Mouse (Mus musculus): ENCODE results near the gene Aldh1l2.
"Not testable (repeated sequence)": the region's sequence is repeated elsewhere in the genome, so short reads cannot be mapped to it uniquely, and the experiment has no call there.

Aldh1l2 gene

GRCm38 (mm10) chr10:83533910-83534283, at the start of gene Aldh1l2:
Aldh1l2 (minus strand) TSS chr10:83534140.
- DNase-seq, result peak; percentile 42

DNA sequence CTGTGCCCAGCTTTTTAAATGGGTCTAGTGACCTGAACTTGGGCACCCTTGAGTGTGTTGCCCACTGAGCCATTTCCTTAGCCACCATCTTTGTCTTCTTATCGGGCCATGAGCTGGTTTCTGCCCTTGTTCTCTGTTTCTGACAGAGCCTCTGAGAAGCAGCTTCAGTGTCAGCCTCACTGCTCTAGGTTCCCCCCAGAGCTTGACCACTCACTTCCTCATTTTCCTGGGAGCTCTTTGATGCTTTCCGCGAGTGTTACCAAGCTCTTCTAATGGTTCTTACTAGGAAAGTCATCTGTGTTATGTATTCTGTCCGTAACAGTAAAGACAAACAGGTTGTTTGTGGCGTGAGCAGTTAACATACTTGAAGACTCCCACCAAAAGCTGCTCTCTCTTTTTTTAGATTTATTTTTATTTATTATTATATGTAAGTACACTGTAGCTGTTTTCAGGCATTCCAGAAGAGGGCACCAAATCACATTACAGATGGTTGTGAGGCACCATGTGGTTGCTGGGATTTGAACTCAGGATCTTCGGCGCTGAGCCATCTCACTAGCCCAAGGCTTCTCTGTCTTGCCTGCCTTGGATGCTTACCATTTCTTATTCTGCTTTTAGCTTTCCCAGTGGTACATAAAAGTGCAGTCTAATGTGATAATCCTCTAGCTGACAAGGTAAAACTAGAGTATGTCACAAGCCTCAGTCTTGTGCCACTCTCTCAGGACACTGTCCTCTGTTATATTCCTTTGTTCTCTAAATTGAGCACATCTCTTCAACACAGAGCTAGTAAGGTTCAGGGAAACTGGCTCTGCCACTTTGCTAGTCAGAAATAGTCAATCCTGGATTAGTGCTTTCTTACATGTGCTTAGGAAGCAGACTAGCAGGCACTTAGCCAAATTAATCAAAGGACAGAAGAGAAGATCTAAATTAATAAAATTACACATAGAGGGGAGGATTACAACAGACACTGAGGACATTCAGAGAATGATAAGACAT, 31.8 kb upstream of the Aldh1l2 start:
- DNase-seq, result no peak

DNA sequence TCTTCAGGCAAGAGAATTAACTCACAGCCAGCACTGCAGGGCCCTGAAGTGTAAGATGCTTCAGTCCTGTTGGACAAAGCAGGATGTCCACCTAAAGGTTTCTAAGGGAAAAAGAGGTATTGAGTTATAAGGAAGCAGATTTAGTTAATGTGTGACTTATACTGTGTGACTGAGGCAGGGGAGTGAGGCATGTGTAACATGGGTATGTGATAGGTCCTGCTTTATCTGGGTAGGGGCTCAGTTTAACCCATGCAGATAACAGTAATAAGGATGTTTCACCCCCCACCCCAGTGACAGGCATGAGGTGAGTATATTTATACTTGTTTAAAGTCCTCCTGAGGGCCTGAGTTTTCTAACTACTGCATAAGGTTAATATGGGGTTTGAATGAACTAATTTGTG, 29.1 kb upstream of the Aldh1l2 start:
- DNase-seq, result no peak

GRCm38 (mm10) chr10:83545341-83545740, 11.4 kb upstream of the Aldh1l2 start:
- DNase-seq, result no peak

- no peak for DNase-seq
These were observed 10.2 kb upstream of the Aldh1l2 start for GRCm38 (mm10) chr10:83544103-83544479.

- DNase-seq, result peak; percentile 98
These were observed 9.6 kb upstream of the Aldh1l2 start, which contains the start of gene Washc4 for GRCm38 (mm10) chr10:83543439-83544102. Washc4 (plus strand) TSS chr10:83543752.

DNA sequence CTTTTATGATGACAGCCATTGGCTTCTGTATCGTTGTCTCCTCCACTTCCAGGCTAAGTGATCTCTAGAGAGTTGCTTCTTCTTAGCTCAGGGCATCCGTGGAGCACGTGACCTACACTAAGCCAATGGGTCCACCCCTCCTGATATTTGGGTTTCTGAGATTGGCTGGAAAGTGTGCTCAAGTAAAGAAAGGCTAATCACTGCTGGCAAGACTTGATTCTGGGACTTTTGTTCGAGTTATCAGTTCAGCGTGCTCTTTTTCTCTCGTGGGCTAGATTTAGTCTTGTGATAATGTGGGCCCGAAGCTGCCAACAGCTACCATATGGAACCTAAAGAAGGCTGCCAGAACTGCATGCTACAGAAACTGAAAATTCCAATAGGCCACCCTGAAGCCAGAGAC, 8.3 kb upstream of the Aldh1l2 start:
- DNase-seq, result peak; percentile 27

DNA sequence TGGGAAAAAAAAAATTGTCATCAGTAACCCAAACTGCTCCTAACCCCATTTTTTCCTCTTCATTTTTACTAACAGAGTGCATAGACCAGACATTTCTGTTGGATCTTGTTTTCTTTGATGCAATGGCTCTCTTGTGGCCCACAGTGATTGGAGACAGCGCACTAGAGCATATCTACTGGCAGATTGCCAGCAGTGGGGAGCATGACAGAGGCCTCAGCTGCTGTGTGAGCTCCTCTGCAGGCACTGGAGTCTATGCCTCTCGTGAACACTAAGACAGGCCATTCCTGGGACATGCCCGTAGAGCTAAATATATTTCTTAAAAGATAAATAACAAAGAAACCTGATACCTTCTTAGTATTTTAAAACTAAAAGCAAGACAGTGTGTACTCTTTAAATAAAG, 6.2 kb upstream of the Aldh1l2 start:
- no peak for DNase-seq

GRCm38 (mm10) chr10:83539311-83539980, 5.5 kb upstream of the Aldh1l2 start:
- DNase-seq, result no peak

DNA sequence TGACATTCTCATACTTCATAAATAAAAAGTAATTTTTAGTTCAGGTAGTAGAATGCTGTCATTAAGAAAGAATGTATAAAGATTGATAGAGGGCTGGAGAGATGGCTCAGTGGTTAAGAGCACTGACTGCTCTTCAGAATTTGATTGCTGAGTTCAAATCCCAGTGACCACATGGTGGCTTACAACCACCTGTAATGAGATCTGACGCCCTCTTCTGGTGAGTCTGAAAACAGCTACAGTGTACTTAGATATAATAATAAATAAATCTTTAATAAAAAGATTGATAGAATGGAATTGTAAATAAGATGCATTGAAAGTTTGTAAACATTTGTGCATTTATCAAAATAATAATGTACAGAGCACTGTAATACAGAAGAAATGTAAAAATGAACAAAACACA, 2.5 kb upstream of the Aldh1l2 start:
- DNase-seq, result no peak

DNA sequence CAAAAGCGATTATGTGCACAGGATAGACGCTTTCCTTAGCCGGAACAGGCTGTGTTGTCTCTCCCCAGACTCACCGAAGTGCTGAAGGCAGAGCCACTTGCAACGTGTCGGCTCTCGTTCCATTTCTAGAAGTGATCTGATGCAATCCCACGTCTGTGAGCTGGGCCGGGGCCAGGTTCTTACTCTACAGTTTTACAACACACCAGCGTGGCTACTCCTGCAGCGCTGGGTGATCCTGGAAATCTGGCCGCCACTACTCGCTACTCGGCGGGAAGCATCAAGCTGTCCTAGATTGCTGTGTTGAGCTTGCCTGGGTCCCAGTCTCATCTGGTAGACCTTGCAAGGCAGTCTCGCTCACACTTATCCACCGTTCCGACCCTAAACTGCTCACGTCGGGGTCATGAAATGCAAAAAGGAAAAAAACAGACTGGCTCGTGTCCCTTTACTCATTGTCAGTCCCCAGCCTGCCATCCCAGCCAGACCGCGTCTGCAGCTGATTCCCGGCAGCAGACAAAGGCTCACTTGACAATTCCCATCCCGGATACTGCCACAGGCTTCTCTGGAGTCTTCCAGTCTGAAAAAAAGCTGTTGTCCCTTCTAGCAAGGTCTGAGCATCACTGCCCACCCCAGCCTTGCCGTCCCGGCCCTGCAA, 556 bp downstream of the Aldh1l2 start:
- DNase-seq, result peak; percentile 73

DNA sequence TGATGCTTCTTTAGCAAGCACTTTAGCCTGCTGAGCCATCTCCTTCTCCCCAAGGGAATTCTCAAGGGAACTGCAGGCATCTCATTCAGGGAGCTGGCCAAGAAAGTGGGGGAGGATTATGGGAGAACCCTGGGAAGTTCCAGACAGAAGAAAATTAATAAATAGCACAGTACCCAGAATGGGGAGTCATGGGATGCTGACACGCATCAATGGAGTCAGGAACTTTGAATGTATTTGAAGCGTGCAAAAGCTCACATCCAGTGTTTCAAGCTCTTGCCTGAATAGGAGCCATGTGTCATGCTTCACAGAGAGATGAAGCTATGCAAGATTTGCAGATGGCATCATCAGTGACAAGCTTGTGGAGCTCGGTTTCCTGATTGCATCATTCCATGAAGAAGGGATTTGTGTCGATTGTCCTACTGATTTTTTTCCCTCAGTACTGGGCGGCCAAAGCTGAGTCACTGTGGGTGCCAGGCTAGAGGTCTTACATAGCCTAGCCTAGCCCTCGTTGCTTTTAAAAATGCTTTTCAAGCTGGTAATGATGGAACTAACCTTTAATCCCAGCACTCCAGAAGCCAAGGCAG, 3.5 kb downstream of the Aldh1l2 start:
- DNase-seq, result no peak

- not testable (repeated sequence) for DNase-seq
These were observed 9.7 kb downstream of the Aldh1l2 start for GRCm38 (mm10) chr10:83524238-83524637.

GRCm38 (mm10) chr10:83520990-83521389, 12.9 kb downstream of the Aldh1l2 start:
- DNase-seq, result no peak

DNA sequence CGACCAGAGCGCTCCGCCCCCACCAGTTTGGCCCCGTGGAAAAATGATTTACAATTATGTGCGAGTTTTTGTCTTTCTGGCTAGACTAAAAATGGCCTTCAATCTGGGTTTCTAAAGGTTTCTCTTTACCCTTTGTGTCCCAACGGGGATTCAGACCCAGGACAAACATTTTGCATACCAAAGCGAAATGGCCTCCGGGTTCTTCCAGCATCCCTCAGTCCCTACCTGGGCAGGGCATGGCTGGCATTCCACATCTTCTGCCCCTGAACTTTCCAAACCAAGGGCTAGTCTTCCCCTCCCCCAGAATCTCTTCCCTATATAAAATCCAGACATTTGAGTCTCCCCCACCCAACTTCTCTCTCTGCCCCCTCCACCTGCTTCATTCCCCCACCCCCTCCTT, 20.2 kb downstream of the Aldh1l2 start:
- DNase-seq, result no peak

DNA sequence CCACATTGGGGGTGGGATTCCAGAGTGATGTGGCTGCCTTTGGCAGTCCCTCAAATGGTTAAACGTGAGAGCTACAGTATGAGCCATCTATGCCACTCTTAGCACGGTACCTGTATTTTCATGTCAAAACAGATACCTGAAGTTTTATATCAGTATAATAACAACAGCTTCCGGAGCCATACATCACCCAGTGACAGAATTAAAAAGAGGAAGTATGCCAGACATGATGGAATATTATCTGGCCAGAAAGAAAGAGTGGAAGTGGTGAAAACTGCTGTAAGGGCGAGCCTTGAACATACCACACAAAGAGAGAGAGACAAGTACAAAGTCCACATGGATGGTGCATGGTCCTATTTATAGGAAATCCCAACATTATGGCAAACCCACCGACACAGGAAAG, 22.6 kb downstream of the Aldh1l2 start:
- DNase-seq, result no peak

GRCm38 (mm10) chr10:83508962-83509660, 24.8 kb downstream of the Aldh1l2 start:
- no peak for DNase-seq

GRCm38 (mm10) chr10:83497321-83497720, 36.6 kb downstream of the Aldh1l2 start:
- no peak for DNase-seq

- DNase-seq, result no peak
These were observed 43.4 kb downstream of the Aldh1l2 start for GRCm38 (mm10) chr10:83490506-83490905.

DNA sequence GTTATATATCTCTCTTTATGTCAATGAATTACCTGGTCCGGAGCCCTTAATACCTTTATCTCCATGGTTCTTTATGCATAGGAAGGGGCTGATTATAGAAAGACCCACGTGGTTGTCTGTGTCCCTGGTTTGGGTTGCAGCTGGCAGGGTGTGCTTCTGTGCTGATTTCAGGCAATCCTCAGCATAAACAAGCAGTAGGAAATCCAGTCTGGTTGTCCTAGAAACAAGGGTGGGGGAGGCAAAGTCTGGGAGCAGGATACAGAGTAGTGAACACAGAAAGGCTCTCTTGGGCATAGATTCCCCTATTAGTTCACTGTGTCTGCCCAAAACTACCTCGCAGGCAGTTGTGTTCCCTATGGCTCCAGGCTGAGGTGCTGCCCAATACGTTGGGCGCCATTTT, 56.7 kb downstream of the Aldh1l2 start:
- peak; percentile 15 for DNase-seq

- DNase-seq, result no peak
These were observed 58.7 kb downstream of the Aldh1l2 start for GRCm38 (mm10) chr10:83475226-83475625.

DNA sequence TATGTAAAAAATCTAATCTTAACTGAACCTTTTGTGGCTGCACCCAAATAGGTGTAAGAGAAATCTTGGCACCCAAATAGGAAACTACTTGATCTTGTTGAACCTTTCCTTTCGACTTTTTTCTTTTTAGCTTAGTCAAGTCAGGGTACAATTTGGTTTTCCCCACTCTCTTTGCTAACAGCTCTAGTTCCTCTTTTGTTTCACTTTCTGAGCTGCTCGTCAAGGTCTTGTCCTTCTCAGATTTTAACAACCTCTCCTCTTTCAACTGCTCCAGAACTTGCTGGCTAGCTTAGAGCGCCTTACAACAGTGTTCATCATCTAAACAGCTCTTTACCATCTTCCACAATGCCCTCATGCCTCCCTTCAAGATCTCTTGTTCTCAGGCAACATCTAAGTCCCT, 76.4 kb downstream of the Aldh1l2 start:
- no peak for DNase-seq

Data from right cerebral cortex, postnatal 25 days (tissue).